Mouse (Mus musculus) adipose tissue, adult 10 weeks (tissue): ENCODE data around the gene 4930412O13Rik. TPM values are rescaled to one million over a fixed set of nuclear protein-coding genes. Genes with fewer than 3 reads are reported as not detected.

Source experiments
- polyA plus RNA-seq: library from polyadenylated mRNA; stranded (reverse); fragments of 350-450 nt; fragmentation: Illumina TruSeq; extraction: RNeasy Lipid Tissue Mini Kit (QIAGEN cat#74804); gene quantifications from one replicate; pipeline ENCODE4 v1.2.3, GENCODE M21; 2014; ENCODE audit warnings: low read depth, low replicate concordance

Gene 4930412O13Rik
- polyA plus RNA-seq = 5.8 TPM

DNA sequence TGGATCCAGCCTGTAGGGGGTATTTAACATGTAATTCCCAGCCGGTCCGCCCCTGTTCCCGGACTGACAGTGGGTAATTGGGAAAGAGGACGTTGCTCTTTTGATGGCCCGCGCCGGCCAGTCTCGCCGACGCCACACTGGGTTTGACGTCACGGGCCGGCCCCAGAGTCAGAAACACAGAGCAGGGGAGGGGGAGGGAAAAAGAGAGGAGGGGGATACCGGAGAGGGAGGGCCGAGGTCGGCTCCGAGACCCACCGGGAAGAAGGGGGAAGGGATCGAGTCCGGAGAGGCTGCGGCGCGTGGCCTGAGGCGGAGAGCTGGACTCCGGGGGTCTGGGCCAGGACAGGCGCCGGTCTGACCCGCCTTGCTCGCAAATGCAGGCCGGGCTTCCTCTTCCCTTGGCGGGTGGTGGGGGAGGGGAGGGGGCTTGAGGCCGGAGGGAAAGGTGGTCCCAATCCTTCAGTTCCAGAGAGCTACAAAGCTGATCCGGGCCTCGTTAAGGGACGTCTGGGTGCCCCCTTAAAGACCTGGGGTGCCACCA, at the start of gene 4930412O13Rik:
TSS of gene 4930412O13Rik (plus strand) at position 202 of the 541 bp plus-strand sequence.

DNA sequence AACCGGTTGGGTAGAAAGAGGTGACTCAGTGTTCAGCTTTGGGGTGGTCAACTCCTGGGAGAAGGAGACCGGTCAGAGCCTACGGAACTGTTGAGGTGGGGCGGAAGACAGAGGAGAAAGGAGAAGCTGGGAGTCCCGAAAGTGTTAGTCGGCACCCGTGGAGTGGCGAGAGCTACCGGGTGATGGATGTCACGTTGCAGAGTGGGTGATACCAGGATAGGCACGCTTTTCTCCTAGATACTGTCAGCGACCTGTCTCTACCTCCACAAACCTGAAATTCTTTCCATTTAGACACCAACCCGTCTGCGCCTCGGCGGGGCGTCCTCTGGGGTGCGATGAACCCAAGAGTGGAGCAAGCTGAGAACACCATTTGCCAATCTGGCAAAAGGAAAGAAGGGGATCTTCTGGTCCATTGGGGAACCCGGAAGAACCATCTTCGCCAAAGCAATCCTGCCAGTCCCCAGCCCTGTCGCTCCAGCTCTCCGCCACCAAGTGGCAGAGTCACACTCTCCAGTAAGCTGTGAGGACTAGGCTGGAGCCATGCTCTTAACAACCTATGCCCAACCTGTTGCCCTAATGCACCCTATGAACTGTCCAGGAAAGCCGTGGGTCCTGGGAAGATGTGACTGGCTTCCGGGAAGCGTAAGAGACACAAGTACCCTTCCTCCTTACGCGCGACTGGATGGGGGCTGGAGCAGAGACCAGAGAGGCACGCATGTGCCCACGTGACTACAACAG, 8.0 kb downstream of the 4930412O13Rik start, which contains the start of gene 9230102O04Rik:
TSS of gene 9230102O04Rik (minus strand) at position 628 of the 738 bp plus-strand sequence.

DNA sequence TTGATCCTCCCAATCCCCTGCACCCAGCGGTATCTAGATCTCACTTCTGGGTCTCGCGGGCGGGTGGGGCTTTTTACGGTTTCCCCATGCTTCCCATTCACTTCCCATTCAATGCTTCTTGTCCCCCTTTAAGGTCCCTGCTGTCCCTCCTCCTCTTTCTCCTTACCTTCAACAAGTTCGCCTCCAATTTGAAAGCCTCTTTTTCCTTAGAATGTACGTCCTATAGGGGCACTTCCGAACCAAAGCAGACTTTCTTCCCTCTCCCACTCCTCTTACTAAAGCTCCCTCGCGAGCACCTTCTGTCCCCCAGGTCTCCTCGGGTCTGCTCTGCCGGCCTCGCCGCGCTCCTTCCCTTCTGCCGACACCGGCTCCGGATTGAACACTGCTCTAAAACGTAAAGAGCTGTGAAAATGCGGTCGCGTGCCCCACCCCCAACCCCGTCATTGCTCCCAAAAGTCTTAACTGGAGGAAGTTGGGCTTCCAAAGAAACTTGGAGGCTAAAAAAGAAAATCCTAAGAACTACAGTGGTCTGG, 8.7 kb downstream of the 4930412O13Rik start, which contains the start of gene Gata3:
TSS of gene Gata3 (minus strand) at position 384 of the 533 bp plus-strand sequence.

Other genes with a start within 250 kb of the 4930412O13Rik start
- gene 9230102O04Rik, start 8.3 kb downstream of the 4930412O13Rik start, polyA plus RNA-seq = 4.9 TPM
- gene Gata3, start 8.8 kb downstream of the 4930412O13Rik start, polyA plus RNA-seq = 15.0 TPM
- gene Taf3, start 167.3 kb downstream of the 4930412O13Rik start, polyA plus RNA-seq = 9.2 TPM
- gene Atp5c1, start 199.3 kb downstream of the 4930412O13Rik start, polyA plus RNA-seq = 346 TPM
- gene Kin, start 199.3 kb downstream of the 4930412O13Rik start, polyA plus RNA-seq = 14.9 TPM